Mouse (Mus musculus): Measurements from ENCODE around the gene Ddx3x.

DNA sequence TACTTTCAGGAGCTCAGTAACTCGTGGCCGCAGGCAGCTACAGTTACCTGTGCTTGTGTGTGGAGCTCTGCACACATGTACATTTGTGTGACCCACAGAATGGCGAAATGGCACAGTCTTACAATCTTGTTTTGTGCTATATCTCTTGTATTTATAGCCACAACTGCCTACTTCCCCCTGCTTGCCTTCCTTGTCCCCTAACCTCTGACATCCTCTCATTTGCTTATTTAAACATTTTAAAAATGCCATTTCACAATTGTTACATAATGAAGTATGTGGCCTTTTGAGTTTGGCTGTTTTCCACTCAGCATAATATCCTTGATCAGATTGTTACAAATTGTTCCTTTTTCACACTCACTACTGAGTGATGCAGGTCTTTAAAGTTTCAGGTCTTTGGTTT, 25.4 kb downstream of the Ddx3x start:
- no peak for TF ChIP-seq CTCF (conservative IDR thresholded peaks at IDR 0.05; ENCODE audit: low read length)
- no peak for TF ChIP-seq POU5F1 (IDR thresholded peaks at IDR 0.05; ENCODE audit: borderline replicate concordance, low read length)
